Mouse (Mus musculus) neural tube, embryonic 12.5 days (tissue): ENCODE measurements around the gene Ess2. TPM values are rescaled to one million over a fixed set of nuclear protein-coding genes. Genes with fewer than 3 reads are reported as not detected.
"Not testable (repeated sequence)": the region's sequence is repeated elsewhere in the genome, so short reads cannot be mapped to it uniquely, and the experiment has no call there.

Experiments
- ATAC-seq: fragments of 200-750 bp; cut with Nextera tagmentation; 2 replicates; pipeline ENCODE4 v1.8.0; 2017; ENCODE audit warnings: low read depth, mild to moderate bottlenecking, moderate TSS enrichment, moderate library complexity; ENCODE audit not compliant: low FRiP score
- H3K27ac ChIP-seq: fragments of 300-500 bp; sonication (generic); 2 replicates; pipeline ENCODE4 v1.5.1; 2016
- H3K27me3 ChIP-seq: fragments of 300-500 bp; sonication (generic); replicated peaks from 2 replicates; pipeline ENCODE4 v1.6.1; 2016; ENCODE audit warnings: mild to moderate bottlenecking
- H3K36me3 ChIP-seq: fragments of 300-500 bp; sonication (generic); 2 replicates; pipeline ENCODE4 v1.6.1; 2016; ENCODE audit warnings: mild to moderate bottlenecking
- H3K4me1 ChIP-seq: fragments of 300-500 bp; sonication (generic); 2 replicates; pipeline ENCODE4 v1.6.1; 2016
- H3K4me2 ChIP-seq: fragments of 300-500 bp; sonication (generic); replicated peaks from 2 replicates; pipeline ENCODE4 v1.6.1; 2016; ENCODE audit warnings: mild to moderate bottlenecking
- H3K4me3 ChIP-seq: fragments of 300-500 bp; sonication (generic); 2 replicates; pipeline ENCODE4 v1.5.1; 2016
- H3K9ac ChIP-seq: fragments of 300-500 bp; sonication (generic); 2 replicates; pipeline ENCODE4 v1.6.1; 2016; ENCODE audit warnings: mild to moderate bottlenecking
- H3K9me3 ChIP-seq: fragments of 300-500 bp; sonication (generic); 2 replicates; pipeline ENCODE4 v1.6.1; 2016; ENCODE audit warnings: mild to moderate bottlenecking
- WGBS: fragments of 180-500 bp; shearing (Covaris S2); methylation state at CpG from one replicate; pipeline ENCODE4 v1.1.7; 2016; 5-methylcytosine and 5-hydroxymethylcytosine counted together
- polyA plus RNA-seq: library from polyadenylated mRNA; unstranded; fragments of >200 nt; fragmentation: Nextera tagmentation; extraction: Ambion mirVana; gene quantifications from 2 replicates; pipeline ENCODE4 v1.2.1, GENCODE M21; 2016

Gene Ess2
- 52.1 and 54.6 TPM in 2 replicates for polyA plus RNA-seq

GRCm38 (mm10) chr16:17911052-17911595 is at the start of gene Ess2:
TSS of gene Ess2 (minus strand) at chr16:17911348.
- ATAC-seq = peak; percentile 92
- Histone ChIP-seq H3K4me3 (peak within 1 kb of the TSS; percentile 78), H3K27me3 (peaks cover 44% of the 10 kb centered on the region), H3K9ac (peak within 1 kb of the TSS; percentile 72), H3K36me3 (peaks cover 33% of the 10 kb centered on the region), H3K9me3 (no peaks in the 10 kb centered on the region), H3K27ac (no peak within 1 kb of the TSS), H3K4me1 (peaks cover 19% of the 10 kb centered on the region), H3K4me2 (peak within 1 kb of the TSS; percentile 87)
- under 1% methylated on average over 35 of the region's 35 CpGs for WGBS

GRCm38 (mm10) chr16:17956052-17956638 is 45.0 kb upstream of the Ess2 start:
- H3K9me3 ChIP-seq, H3K4me1 ChIP-seq, H3K36me3 ChIP-seq, ATAC-seq, H3K27ac ChIP-seq, H3K4me2 ChIP-seq, H3K4me3 ChIP-seq, H3K9ac ChIP-seq, H3K27me3 ChIP-seq: not testable (repeated sequence)
- WGBS = 95% methylated on average over 17 of the region's 17 CpGs

- H3K36me3 ChIP-seq = no peaks in the 10 kb centered on the region
- ATAC-seq = no peak
- H3K27me3 ChIP-seq = no peaks in the 10 kb centered on the region
- H3K4me2 ChIP-seq = no peak overlapping the region
- peaks cover 3% of the 10 kb centered on the region; the same call in 1 of the 2 replicates for H3K4me1 ChIP-seq
- no peak overlapping the region for H3K4me3 ChIP-seq
- H3K9ac ChIP-seq = no peak overlapping the region
- H3K27ac ChIP-seq = no peak overlapping the region
- H3K9me3 ChIP-seq = no peaks in the 10 kb centered on the region
- 94% methylated on average over 3 of the region's 4 CpGs for WGBS
Measured at GRCm38 (mm10) chr16:17951618-17952017, 40.5 kb upstream of the Ess2 start.

GRCm38 (mm10) chr16:17950068-17950467 is 38.9 kb upstream of the Ess2 start:
- Histone ChIP-seq H3K27me3 (no peaks in the 10 kb centered on the region), H3K36me3 (no peaks in the 10 kb centered on the region), H3K27ac (no peak overlapping the region), H3K4me3 (no peak overlapping the region), H3K4me1 (peaks cover 3% of the 10 kb centered on the region; the same call in 1 of the 2 replicates), H3K9ac (no peak overlapping the region), H3K9me3 (no peaks in the 10 kb centered on the region), H3K4me2 (no peak overlapping the region)
- ATAC-seq = no peak
- 60% methylated on average over 4 of the region's 4 CpGs for WGBS

GRCm38 (mm10) chr16:17949421-17949877 is 38.3 kb upstream of the Ess2 start:
- Histone ChIP-seq H3K27ac (no peak overlapping the region; the same call in 1 of the 2 replicates), H3K27me3 (no peaks in the 10 kb centered on the region), H3K9ac (no peak overlapping the region), H3K4me2 (no peak overlapping the region), H3K36me3 (no peaks in the 10 kb centered on the region), H3K4me1 (peaks cover 3% of the 10 kb centered on the region; the same call in 1 of the 2 replicates), H3K4me3 (no peak overlapping the region), H3K9me3 (no peaks in the 10 kb centered on the region)
- WGBS = 28% methylated on average over 2 of the region's 2 CpGs
- peak; percentile 61; the same call in 1 of the 2 replicates for ATAC-seq

- Histone ChIP-seq H3K4me2 (no peak overlapping the region), H3K27ac (no peak overlapping the region), H3K36me3 (no peaks in the 10 kb centered on the region), H3K9ac (no peak overlapping the region), H3K27me3 (no peaks in the 10 kb centered on the region), H3K9me3 (no peaks in the 10 kb centered on the region), H3K4me1 (peaks cover 3% of the 10 kb centered on the region; the same call in 1 of the 2 replicates), H3K4me3 (no peak overlapping the region)
- ATAC-seq = no peak
- WGBS = 52% methylated on average over 7 of the region's 7 CpGs
Measured at GRCm38 (mm10) chr16:17945081-17945831, 34.1 kb upstream of the Ess2 start.

- H3K4me1 ChIP-seq = no peaks in the 10 kb centered on the region
- H3K4me3 ChIP-seq = no peak overlapping the region
- H3K27me3 ChIP-seq = no peaks in the 10 kb centered on the region
- no peak overlapping the region for H3K4me2 ChIP-seq
- ATAC-seq = no peak
- WGBS = 76% methylated on average over 8 of the region's 8 CpGs
- H3K27ac ChIP-seq = no peak overlapping the region
- no peaks in the 10 kb centered on the region for H3K36me3 ChIP-seq
- H3K9me3 ChIP-seq = no peaks in the 10 kb centered on the region
- no peak overlapping the region for H3K9ac ChIP-seq
Measured at GRCm38 (mm10) chr16:17943466-17943865, 32.3 kb upstream of the Ess2 start.

- 69% methylated on average over 9 of the region's 9 CpGs for WGBS
- Histone ChIP-seq H3K27ac (no peak overlapping the region), H3K4me2 (no peak overlapping the region), H3K9me3 (no peaks in the 10 kb centered on the region), H3K27me3 (peaks cover 3% of the 10 kb centered on the region), H3K36me3 (no peaks in the 10 kb centered on the region), H3K9ac (no peak overlapping the region), H3K4me3 (no peak overlapping the region), H3K4me1 (no peaks in the 10 kb centered on the region)
- ATAC-seq = no peak
Measured at GRCm38 (mm10) chr16:17939255-17939751, 28.2 kb upstream of the Ess2 start.

GRCm38 (mm10) chr16:17938821-17939220 is 27.7 kb upstream of the Ess2 start:
- ATAC-seq = peak; percentile 78
- Histone ChIP-seq H3K4me2 (no peak overlapping the region), H3K27me3 (peaks cover 3% of the 10 kb centered on the region), H3K4me1 (no peaks in the 10 kb centered on the region), H3K36me3 (no peaks in the 10 kb centered on the region), H3K4me3 (no peak overlapping the region), H3K9me3 (no peaks in the 10 kb centered on the region), H3K9ac (no peak overlapping the region), H3K27ac (no peak overlapping the region)
- WGBS = 15% methylated on average over 7 of the region's 7 CpGs

GRCm38 (mm10) chr16:17938187-17938586 is 27.0 kb upstream of the Ess2 start:
- H3K4me2 ChIP-seq = no peak overlapping the region
- no peak overlapping the region for H3K4me3 ChIP-seq
- H3K36me3 ChIP-seq = no peaks in the 10 kb centered on the region
- H3K4me1 ChIP-seq = no peaks in the 10 kb centered on the region
- WGBS = 88% methylated on average over 7 of the region's 7 CpGs
- peaks cover 3% of the 10 kb centered on the region for H3K27me3 ChIP-seq
- H3K9me3 ChIP-seq = no peaks in the 10 kb centered on the region
- no peak for ATAC-seq
- no peak overlapping the region for H3K9ac ChIP-seq
- H3K27ac ChIP-seq = no peak overlapping the region

- no peak overlapping the region for H3K4me2 ChIP-seq
Measured at GRCm38 (mm10) chr16:17936776-17937175, 25.6 kb upstream of the Ess2 start.

GRCm38 (mm10) chr16:17934445-17934910 is 23.3 kb upstream of the Ess2 start:
- no peak overlapping the region for H3K4me3 ChIP-seq
- no peak for ATAC-seq
- H3K27me3 ChIP-seq = peaks cover 3% of the 10 kb centered on the region
- no peak overlapping the region for H3K4me2 ChIP-seq
- no peaks in the 10 kb centered on the region for H3K9me3 ChIP-seq
- no peaks in the 10 kb centered on the region for H3K36me3 ChIP-seq
- no peaks in the 10 kb centered on the region for H3K4me1 ChIP-seq
- no peak overlapping the region for H3K27ac ChIP-seq
- 69% methylated on average over 3 of the region's 3 CpGs for WGBS
- no peak overlapping the region for H3K9ac ChIP-seq

More at GRCm38 (mm10) chr16:17936776-17937175, 25.6 kb upstream of the Ess2 start:
- H3K27ac ChIP-seq = no peak overlapping the region
- H3K4me1 ChIP-seq = no peaks in the 10 kb centered on the region
- H3K4me3 ChIP-seq = no peak overlapping the region
- no peaks in the 10 kb centered on the region for H3K9me3 ChIP-seq
- H3K27me3 ChIP-seq = peaks cover 3% of the 10 kb centered on the region
- H3K9ac ChIP-seq = no peak overlapping the region
- 87% methylated on average over 10 of the region's 10 CpGs for WGBS
- H3K36me3 ChIP-seq = no peaks in the 10 kb centered on the region
- ATAC-seq = no peak
